Mouse (Mus musculus) heart, postnatal 10 days (tissue): ENCODE data around the gene Ssc4d. TPM values are rescaled to one million over a fixed set of nuclear protein-coding genes. Genes with fewer than 3 reads are reported as not detected.

Experiments
- DNase-seq, 2 experiments: peaks; one replicate each; pipeline ENCODE4 v3.0.0; 2021
- intact Hi-C: fragments of 180-260 bp; cut with DNase I; formaldehyde crosslinking; loops from one replicate; pipeline ENCODE4 v1.15.1; 2025
- total RNA-seq, 2 experiments: library from RNA; stranded (reverse); gene quantifications; 2 replicates each; pipeline ENCODE4 v1.2.3; 2021

Gene Ssc4d
- total RNA-seq, 2 experiments from 2014 or later: 0.43 to 1.4 TPM

GRCm38 (mm10) chr5:135914156-135914555, 60.2 kb downstream of the Ssc4d start:
- peak; percentile 83 to 89 for DNase-seq
- intact Hi-C loops: no loop called here

- intact Hi-C loops: loop anchor here (2.0 kb wide), 1 partner anchor 44 kb away; no protein-coding TSS in a partner anchor
- no peak for DNase-seq
Measured at GRCm38 (mm10) chr5:135913201-135913600, 61.1 kb downstream of the Ssc4d start.

- intact Hi-C loops: loop anchor here (2.0 kb wide), 1 partner anchor 45 kb away; no protein-coding TSS in a partner anchor
- no peak for DNase-seq
Measured at GRCm38 (mm10) chr5:135911633-135912220, 62.6 kb downstream of the Ssc4d start.

- intact Hi-C loops: no loop called here
- DNase-seq: no peak
Measured at GRCm38 (mm10) chr5:135910813-135911212, 63.5 kb downstream of the Ssc4d start.

Other genes starting within 250 kb of the Ssc4d start
- 10 to 100 TPM; 10.0 to 17.4 TPM for gene Tmem120a, start 230.1 kb downstream of the Ssc4d start, total RNA-seq
- gene Styxl1, start 196.1 kb downstream of the Ssc4d start, total RNA-seq: not detected
- gene Mdh2, start 196.1 kb downstream of the Ssc4d start, total RNA-seq: 1,000 to 10,000 TPM; 1,661 to 1,664 TPM
- gene Srrm3, start 167.6 kb downstream of the Ssc4d start, total RNA-seq: under 1 TPM; 0.24 to 0.25 TPM
- 100 to 1,000 TPM; 304 to 329 TPM for gene Hspb1, start 86.6 kb downstream of the Ssc4d start, total RNA-seq
- 100 to 1,000 TPM; 321 to 334 TPM for gene Ywhag, start 39.9 kb downstream of the Ssc4d start, total RNA-seq
- gene Zp3, start 5.6 kb upstream of the Ssc4d start, total RNA-seq: not detected
- gene Dtx2, start 20.3 kb upstream of the Ssc4d start, total RNA-seq: 10 to 100 TPM in 1 of 2 experiments, 1 to 10 TPM in 1; 9.5 to 10.7 TPM
- 10 to 100 TPM; 18.0 to 32.2 TPM for gene Upk3b, start 64.0 kb upstream of the Ssc4d start, total RNA-seq
- gene Upk3bl, start 80.0 kb upstream of the Ssc4d start, total RNA-seq: not detected
- 1 to 10 TPM; 5.5 to 6.3 TPM for gene Rasa4, start 109.4 kb upstream of the Ssc4d start, total RNA-seq
- gene Polr2j, start 142.1 kb upstream of the Ssc4d start, total RNA-seq: 10 to 100 TPM; 63.9 to 80.0 TPM
- 1 to 10 TPM; 7.0 to 7.7 TPM for gene Lrwd1, start 161.5 kb upstream of the Ssc4d start, total RNA-seq
- gene Alkbh4, start 161.6 kb upstream of the Ssc4d start, total RNA-seq: 1 to 10 TPM; 6.1 to 7.1 TPM
- gene Orai2, start 196.2 kb upstream of the Ssc4d start, total RNA-seq: 1 to 10 TPM; 2.7 to 3.8 TPM
- 10 to 100 TPM; 24.4 to 25.6 TPM for gene Prkrip1, start 224.4 kb upstream of the Ssc4d start, total RNA-seq